Mouse (Mus musculus): ENCODE measurements around the gene Cald1. TPM values are rescaled to one million over a fixed set of nuclear protein-coding genes. Genes with fewer than 3 reads are reported as not detected.

The Cald1 gene
- polyA plus RNA-seq, 1 experiment from 2014 or later: 59.2 TPM

- Histone ChIP-seq H3K27me3 (replicated peaks) (no peaks in the 10 kb centered on the region), H3K4me2 (no peak overlapping the region), H3K9ac (replicated peaks) (no peak overlapping the region), H3K9me3 (replicated peaks) (no peaks in the 10 kb centered on the region), H3K27ac (replicated peaks) (no peak overlapping the region), H3K4me3 (replicated peaks) (no peak overlapping the region), H3K36me3 (no peaks in the 10 kb centered on the region), H3K4me1 (peaks cover 32% of the 10 kb centered on the region)
- WGBS: 90% methylated on average over 4 of the region's 4 CpGs
- no peak for ATAC-seq (ENCODE audit: low FRiP score)
Measured at GRCm38 (mm10) chr6:34713169-34713568, 114.9 kb downstream of the Cald1 start.

GRCm38 (mm10) chr6:34713777-34714176, 115.5 kb downstream of the Cald1 start:
- no peak for ATAC-seq (ENCODE audit: low FRiP score)
- Histone ChIP-seq H3K9me3 (replicated peaks) (no peaks in the 10 kb centered on the region), H3K4me3 (replicated peaks) (no peak overlapping the region), H3K36me3 (no peaks in the 10 kb centered on the region), H3K9ac (replicated peaks) (no peak overlapping the region), H3K4me2 (no peak overlapping the region), H3K27ac (replicated peaks) (no peak overlapping the region), H3K27me3 (replicated peaks) (no peaks in the 10 kb centered on the region), H3K4me1 (peaks cover 26% of the 10 kb centered on the region)
- 93% methylated on average over 8 of the region's 8 CpGs for WGBS

DNA sequence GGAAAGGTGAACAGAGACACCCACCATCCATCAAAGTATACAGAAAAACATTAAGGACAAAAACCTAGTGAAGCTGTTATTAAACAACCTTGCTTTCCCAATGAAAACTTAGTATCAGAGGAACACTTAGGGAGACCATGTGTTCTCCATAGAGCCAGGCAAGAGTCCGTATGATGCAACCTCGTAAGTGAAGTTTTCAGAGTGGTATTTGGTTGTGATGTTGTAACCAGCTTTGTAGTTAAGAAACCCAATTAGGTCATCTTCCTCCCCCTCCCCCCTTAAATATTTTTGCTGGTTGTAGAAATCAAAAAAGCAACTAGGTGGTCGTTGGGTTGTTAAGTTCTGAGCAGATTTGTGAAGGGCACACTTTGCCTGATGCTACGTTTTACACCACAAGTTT, 116.3 kb downstream of the Cald1 start:
- no peak overlapping the region for H3K4me3 ChIP-seq (replicated peaks)
- H3K27ac ChIP-seq (replicated peaks): no peak overlapping the region
- H3K27me3 ChIP-seq (replicated peaks): no peaks in the 10 kb centered on the region
- 91% methylated on average over 4 of the region's 4 CpGs for WGBS
- H3K4me1 ChIP-seq: peaks cover 20% of the 10 kb centered on the region
- H3K36me3 ChIP-seq: no peaks in the 10 kb centered on the region
- H3K4me2 ChIP-seq: no peak overlapping the region
- H3K9me3 ChIP-seq (replicated peaks): no peaks in the 10 kb centered on the region
- no peak for ATAC-seq (ENCODE audit: low FRiP score)
- no peak overlapping the region for H3K9ac ChIP-seq (replicated peaks)

GRCm38 (mm10) chr6:34716206-34716887, 118.0 kb downstream of the Cald1 start:
- 92% methylated on average over 9 of the region's 9 CpGs for WGBS

DNA sequence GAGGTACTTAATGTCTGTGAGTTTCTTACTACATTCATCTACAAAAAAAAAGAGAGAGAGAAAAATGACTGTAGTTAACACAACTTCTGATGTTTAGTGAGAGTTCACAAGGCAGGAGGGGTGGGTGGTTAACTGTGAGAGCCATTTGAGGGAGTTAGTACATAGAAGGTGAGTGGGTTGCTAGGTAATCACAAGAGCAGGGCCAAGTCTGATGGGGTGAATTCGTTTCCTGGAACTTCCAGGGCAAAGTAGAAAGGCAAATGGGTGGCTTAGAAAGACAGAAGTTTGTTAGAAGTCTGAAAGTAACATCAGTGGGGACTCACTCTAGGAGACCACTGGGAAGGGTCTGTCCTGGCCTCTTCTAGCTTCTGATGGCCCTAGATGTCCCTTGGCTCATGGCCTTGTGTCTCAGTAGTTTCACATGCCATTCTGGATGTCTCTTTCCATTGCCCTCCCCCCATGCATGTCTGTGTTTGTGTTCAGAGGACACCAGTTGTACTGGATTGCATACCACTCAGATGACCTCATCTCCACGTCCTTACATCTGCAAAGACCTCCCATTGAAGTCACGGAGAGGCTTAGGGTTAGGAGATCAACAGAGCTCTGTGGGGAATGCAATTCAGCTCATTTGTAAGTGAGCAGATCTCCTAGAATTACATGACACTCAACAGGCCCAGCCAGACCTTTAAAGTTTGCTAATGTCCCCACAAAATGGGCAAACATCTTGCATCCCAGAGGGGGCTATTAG, 118.8 kb downstream of the Cald1 start:
- Histone ChIP-seq H3K27ac (replicated peaks) (no peak overlapping the region), H3K9me3 (replicated peaks) (no peaks in the 10 kb centered on the region), H3K9ac (replicated peaks) (no peak overlapping the region), H3K4me3 (replicated peaks) (no peak overlapping the region), H3K4me1 (0 out of 2 replicates have a peak, but pooled peaks cover 2% of the 10 kb centered on the region), H3K36me3 (no peaks in the 10 kb centered on the region), H3K4me2 (no peak overlapping the region), H3K27me3 (replicated peaks) (no peaks in the 10 kb centered on the region)
- WGBS: 33% methylated on average over 3 of the region's 3 CpGs
- ATAC-seq (ENCODE audit: low FRiP score): no peak

More at GRCm38 (mm10) chr6:34716206-34716887, 118.0 kb downstream of the Cald1 start:
- H3K4me3 ChIP-seq (replicated peaks): no peak overlapping the region
- no peak for ATAC-seq (ENCODE audit: low FRiP score)
- no peaks in the 10 kb centered on the region for H3K36me3 ChIP-seq
- no peak overlapping the region for H3K9ac ChIP-seq (replicated peaks)
- H3K27ac ChIP-seq (replicated peaks): no peak overlapping the region
- peaks cover 3% of the 10 kb centered on the region for H3K4me1 ChIP-seq
- H3K4me2 ChIP-seq: no peak overlapping the region
- H3K27me3 ChIP-seq (replicated peaks): no peaks in the 10 kb centered on the region
- H3K9me3 ChIP-seq (replicated peaks): no peaks in the 10 kb centered on the region

DNA sequence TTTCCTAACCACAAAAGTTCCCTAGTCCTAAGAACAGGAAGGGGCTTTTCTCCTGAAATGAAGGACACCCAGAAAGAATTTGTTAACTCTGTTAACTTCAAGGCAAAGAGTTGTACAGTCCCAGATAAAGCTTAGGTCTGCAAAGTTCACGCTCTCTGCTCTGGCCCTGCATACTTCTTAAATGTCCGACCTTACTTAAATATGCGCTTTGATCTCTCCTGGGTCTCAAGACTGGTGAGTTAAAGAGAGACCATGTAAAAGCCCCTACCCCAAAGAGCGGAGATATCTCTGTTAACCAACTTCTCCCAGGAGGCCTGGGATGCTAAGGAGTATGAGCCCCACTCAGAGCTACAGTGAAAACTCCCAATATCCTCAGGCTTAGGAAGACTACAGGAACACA, 119.4 kb downstream of the Cald1 start:
- Histone ChIP-seq H3K4me1 (0 out of 2 replicates have a peak, but pooled peaks cover 2% of the 10 kb centered on the region), H3K9ac (replicated peaks) (no peak overlapping the region), H3K4me2 (no peak overlapping the region), H3K27me3 (replicated peaks) (no peaks in the 10 kb centered on the region), H3K27ac (replicated peaks) (no peak overlapping the region), H3K9me3 (replicated peaks) (no peaks in the 10 kb centered on the region), H3K36me3 (no peaks in the 10 kb centered on the region), H3K4me3 (replicated peaks) (no peak overlapping the region)
- ATAC-seq (ENCODE audit: low FRiP score): no peak
- WGBS: 81% methylated on average over 4 of the region's 4 CpGs

GRCm38 (mm10) chr6:34719141-34719680, 120.9 kb downstream of the Cald1 start:
- Histone ChIP-seq H3K9ac (replicated peaks) (no peak overlapping the region), H3K4me1 (0 out of 2 replicates have a peak, but pooled peaks cover 2% of the 10 kb centered on the region), H3K36me3 (no peaks in the 10 kb centered on the region), H3K27ac (replicated peaks) (no peak overlapping the region), H3K9me3 (replicated peaks) (no peaks in the 10 kb centered on the region), H3K4me2 (no peak overlapping the region), H3K4me3 (replicated peaks) (no peak overlapping the region), H3K27me3 (replicated peaks) (no peaks in the 10 kb centered on the region)
- no peak for ATAC-seq (ENCODE audit: low FRiP score)
- 69% methylated on average over 6 of the region's 6 CpGs for WGBS

DNA sequence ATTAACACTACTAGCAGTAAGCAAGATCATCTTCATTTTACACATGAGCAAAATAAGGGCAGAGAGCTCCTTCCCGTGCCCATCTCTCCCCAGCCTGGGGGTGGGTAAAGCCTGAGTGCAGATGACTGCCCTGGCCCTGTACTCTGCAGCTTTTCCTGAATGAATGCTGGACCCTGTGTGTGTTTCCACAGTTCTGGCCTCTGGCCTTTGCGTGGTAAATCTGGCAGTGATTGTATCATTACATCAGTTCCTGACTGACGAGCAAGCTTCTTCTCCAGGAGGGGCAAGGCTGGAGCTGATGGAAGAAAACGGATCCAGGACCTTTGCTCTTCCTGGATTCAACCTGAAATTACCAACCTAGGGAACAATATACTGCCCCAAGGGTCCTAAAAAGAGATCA, 122.1 kb downstream of the Cald1 start:
- Histone ChIP-seq H3K4me1 (0 out of 2 replicates have a peak, but pooled peaks cover 2% of the 10 kb centered on the region), H3K27ac (replicated peaks) (no peak overlapping the region), H3K9ac (replicated peaks) (no peak overlapping the region), H3K9me3 (replicated peaks) (no peaks in the 10 kb centered on the region), H3K27me3 (replicated peaks) (no peaks in the 10 kb centered on the region), H3K4me3 (replicated peaks) (no peak overlapping the region), H3K36me3 (no peaks in the 10 kb centered on the region), H3K4me2 (no peak overlapping the region)
- ATAC-seq (ENCODE audit: low FRiP score): no peak
- 72% methylated on average over 4 of the region's 4 CpGs for WGBS

DNA sequence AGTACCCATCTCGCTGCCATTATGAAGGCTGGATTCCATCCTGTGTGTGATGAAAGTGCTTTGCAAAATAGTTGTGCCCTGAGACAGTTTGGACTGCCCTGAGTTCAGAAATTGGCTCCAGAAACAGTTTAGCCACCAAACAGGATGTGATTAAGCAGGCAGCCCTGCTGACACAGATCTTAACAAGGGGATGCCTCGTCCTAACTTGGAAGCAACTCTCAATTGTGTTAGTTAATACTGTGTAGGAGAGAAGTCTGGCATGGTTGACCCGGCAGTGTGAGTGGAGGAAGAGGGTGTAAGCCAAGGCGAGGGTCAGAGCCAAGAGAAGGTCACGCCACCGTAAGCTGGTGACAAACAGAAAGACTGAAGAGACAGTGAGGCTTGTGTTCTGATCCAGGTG, 123.4 kb downstream of the Cald1 start:
- Histone ChIP-seq H3K4me1 (0 out of 2 replicates have a peak, but pooled peaks cover 2% of the 10 kb centered on the region), H3K9me3 (replicated peaks) (no peaks in the 10 kb centered on the region), H3K27me3 (replicated peaks) (no peaks in the 10 kb centered on the region), H3K27ac (replicated peaks) (no peak overlapping the region), H3K36me3 (no peaks in the 10 kb centered on the region), H3K4me3 (replicated peaks) (no peak overlapping the region), H3K4me2 (no peak overlapping the region), H3K9ac (replicated peaks) (no peak overlapping the region)
- 80% methylated on average over 6 of the region's 6 CpGs for WGBS
- ATAC-seq (ENCODE audit: low FRiP score): no peak

DNA sequence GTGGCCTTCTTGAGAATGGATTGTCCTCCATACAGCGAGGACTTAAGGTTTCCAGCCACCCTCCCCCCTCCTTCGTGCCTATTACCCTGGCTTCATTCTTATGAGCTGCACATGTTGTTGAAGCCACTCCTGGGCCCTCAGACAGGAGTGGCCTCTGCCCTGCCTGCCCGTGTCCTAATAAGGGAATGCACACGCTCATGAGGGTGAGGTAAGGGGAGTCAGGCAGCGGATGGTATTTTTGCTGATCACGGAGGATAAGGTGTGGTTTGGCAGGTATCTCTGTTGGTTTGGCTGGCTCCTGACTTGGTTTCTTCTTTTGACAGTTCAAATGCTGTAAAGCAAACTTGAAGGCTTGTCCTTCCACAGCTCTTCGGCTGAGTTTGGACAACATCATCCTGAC, 124.4 kb downstream of the Cald1 start:
- no peak overlapping the region for H3K4me3 ChIP-seq (replicated peaks)
- H3K9me3 ChIP-seq (replicated peaks): no peaks in the 10 kb centered on the region
- H3K27ac ChIP-seq (replicated peaks): no peak overlapping the region
- no peak overlapping the region for H3K4me2 ChIP-seq
- H3K4me1 ChIP-seq: 0 out of 2 replicates have a peak, but pooled peaks cover 2% of the 10 kb centered on the region
- H3K36me3 ChIP-seq: no peaks in the 10 kb centered on the region
- ATAC-seq (ENCODE audit: low FRiP score): no peak
- H3K9ac ChIP-seq (replicated peaks): no peak overlapping the region
- no peaks in the 10 kb centered on the region for H3K27me3 ChIP-seq (replicated peaks)
- WGBS: 91% methylated on average over 7 of the region's 7 CpGs

DNA sequence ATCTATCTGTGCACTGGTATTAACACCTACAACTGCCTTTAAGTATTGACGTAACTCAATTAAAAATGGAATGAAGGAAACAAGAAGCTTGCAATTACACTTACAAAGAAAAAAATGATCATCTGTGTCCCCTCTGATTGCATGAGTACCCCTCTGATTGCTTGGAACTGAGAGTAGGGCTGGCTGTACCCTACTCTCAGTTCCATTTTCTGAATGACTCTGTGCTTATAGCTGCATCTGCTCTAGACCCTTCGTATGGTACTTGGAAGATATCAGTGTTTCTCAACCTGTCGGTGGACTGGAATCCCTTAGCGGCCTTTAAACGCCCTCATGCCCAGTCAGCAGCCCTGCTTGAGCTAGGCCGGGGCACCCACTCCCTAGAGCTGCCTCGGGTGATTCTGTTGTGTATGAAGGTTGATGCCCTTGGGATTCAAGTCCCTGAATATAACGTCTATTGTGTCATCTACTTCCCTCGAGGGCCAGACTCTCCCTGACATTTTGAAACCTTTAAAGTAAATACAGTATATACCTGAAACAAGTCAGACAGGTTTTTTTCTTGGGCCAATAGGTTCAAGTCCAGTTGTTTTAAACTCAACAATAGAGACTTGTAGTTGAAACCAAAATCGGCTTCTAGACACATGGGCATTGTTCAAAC, 125.1 kb downstream of the Cald1 start:
- Histone ChIP-seq H3K9ac (replicated peaks) (no peak overlapping the region), H3K4me1 (0 out of 2 replicates have a peak, but pooled peaks cover 2% of the 10 kb centered on the region), H3K4me2 (no peak overlapping the region), H3K9me3 (replicated peaks) (no peaks in the 10 kb centered on the region), H3K27me3 (replicated peaks) (no peaks in the 10 kb centered on the region), H3K4me3 (replicated peaks) (no peak overlapping the region), H3K27ac (replicated peaks) (no peak overlapping the region), H3K36me3 (no peaks in the 10 kb centered on the region)
- no peak for ATAC-seq (ENCODE audit: low FRiP score)
- 92% methylated on average over 10 of the region's 10 CpGs for WGBS
